Mouse (Mus musculus) ES-CJ7 (cell line): ENCODE measurements around the gene Oas1a.
"Not testable (repeated sequence)": the region's sequence is repeated elsewhere in the genome, so short reads cannot be mapped to it uniquely, and the experiment has no call there.

Source experiments
- DNase-seq: peaks from one replicate; pipeline ENCODE4 v3.0.0; 2011; ENCODE audit warnings: low read depth, low spot score

Gene Oas1a

GRCm38 (mm10) chr5:120906791-120907733 lies at the start of gene Oas1a:
Oas1a (minus strand) TSS chr5:120907521.
- DNase-seq: peak; percentile 69

GRCm38 (mm10) chr5:120953974-120954373 lies 46.7 kb upstream of the Oas1a start:
- DNase-seq: peak; percentile 53

GRCm38 (mm10) chr5:120952242-120952770 lies 45.0 kb upstream of the Oas1a start:
- DNase-seq: no peak

DNA sequence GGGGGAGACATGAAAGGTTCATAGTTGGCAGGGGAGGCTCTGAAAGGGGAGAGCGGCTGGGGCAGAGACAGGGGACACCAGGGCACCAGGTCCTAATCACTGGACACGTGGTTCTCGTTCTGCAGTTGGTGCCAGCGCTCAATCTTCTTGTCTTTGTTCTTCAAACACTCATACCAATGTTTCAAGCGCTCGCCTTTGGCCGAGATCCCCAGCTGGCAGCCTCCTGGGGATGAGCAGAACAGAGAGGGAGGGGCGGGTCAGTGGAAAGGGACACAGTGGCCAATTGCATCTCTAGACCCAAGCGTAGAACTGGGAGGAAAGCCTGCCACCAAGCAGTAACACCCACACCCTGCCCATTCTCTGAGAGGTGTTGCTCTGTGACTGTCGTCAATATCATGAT lies 34.8 kb upstream of the Oas1a start:
- DNase-seq: no peak

DNA sequence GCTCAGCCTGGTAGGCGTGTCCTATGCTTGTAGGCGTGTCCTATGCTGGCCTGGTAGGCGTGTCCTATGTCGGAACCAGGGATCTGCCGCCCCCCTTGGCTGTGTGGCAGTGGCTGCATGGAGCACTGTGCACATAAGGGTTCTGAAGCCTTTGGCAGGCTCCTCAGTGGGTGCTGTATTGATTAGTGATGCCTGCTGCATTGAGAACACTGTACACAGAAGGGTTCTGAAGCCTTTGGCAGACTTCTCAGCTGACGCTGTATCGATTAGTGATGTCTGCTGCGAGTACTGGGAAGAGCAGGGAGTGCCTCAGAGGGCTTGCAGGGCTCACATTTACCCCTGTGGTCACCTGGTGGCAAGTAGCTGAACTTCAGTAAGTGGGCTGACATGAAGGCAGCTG lies 31.3 kb upstream of the Oas1a start:
- DNase-seq: peak; percentile 98

DNA sequence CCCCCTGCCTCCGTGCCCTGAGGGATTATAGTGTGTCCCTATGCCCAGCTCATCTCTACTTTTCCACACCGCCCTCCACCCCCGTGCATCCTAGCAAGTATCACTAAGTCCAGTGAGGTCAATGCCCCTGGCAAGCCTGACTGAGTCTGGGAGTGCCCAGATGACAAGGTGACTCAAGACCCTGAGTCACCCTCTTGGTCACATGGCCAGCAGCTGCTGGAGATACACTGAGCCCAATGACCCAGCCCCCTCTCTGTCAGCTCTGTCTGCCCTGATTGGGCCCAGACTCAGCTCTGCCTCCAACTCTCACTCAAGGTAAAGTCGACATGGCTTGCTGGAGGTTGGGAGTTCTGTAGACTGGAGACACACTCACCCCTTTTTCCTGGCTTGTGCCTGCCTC lies 30.5 kb upstream of the Oas1a start:
- DNase-seq: no peak

- DNase-seq: peak; percentile 77
Observed at GRCm38 (mm10) chr5:120933966-120934365, 26.6 kb upstream of the Oas1a start.

- no peak for DNase-seq
Observed at GRCm38 (mm10) chr5:120927036-120927435, 19.7 kb upstream of the Oas1a start.

GRCm38 (mm10) chr5:120926311-120926710 lies 19.0 kb upstream of the Oas1a start:
- not testable (repeated sequence) for DNase-seq

GRCm38 (mm10) chr5:120924520-120924919 lies 17.2 kb upstream of the Oas1a start:
- not testable (repeated sequence) for DNase-seq

DNA sequence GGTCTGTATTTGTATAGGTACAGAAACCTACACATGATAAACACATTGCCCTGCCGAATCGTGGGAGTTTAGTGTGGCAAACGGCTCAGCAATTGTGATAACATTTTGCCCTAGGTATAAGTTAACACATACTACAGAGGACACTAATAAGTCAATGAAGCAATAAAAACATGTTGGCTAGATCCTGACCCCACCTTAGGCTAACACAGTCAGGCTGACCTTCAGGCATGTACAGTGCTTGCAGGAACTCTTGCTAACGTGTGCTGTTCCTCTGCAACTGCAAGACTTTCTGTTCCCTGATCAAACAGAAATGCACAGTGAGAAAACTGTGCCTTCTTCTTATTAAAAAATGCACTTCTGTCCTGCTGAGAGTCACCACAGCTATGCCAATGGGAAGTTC lies 16.6 kb upstream of the Oas1a start:
- no peak for DNase-seq

DNA sequence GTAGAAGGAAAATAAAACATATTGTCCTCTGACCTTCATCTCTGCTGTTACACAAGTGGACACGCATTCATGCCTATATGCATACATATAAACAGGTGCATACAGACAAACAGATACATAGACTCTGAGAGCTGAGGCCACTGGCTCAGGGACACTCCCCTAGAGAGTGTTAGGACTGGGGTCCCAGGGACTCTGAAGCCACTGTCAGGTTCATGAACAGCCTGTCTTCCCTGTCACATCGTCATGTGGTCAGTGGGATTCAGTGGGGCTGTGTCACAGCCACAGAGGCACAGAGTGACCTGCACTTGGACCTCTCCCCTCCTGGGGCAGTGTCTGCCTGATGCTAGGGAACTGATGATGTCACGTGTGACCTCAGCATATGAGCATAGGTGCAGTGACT lies 13.0 kb upstream of the Oas1a start:
- no peak for DNase-seq

- not testable (repeated sequence) for DNase-seq
Observed at GRCm38 (mm10) chr5:120919156-120919935, 12.0 kb upstream of the Oas1a start.

GRCm38 (mm10) chr5:120914204-120914603 lies 6.9 kb upstream of the Oas1a start, which contains the start of gene Oas1d:
Oas1d (plus strand) TSS chr5:120914536.
- peak; percentile 20 for DNase-seq

DNA sequence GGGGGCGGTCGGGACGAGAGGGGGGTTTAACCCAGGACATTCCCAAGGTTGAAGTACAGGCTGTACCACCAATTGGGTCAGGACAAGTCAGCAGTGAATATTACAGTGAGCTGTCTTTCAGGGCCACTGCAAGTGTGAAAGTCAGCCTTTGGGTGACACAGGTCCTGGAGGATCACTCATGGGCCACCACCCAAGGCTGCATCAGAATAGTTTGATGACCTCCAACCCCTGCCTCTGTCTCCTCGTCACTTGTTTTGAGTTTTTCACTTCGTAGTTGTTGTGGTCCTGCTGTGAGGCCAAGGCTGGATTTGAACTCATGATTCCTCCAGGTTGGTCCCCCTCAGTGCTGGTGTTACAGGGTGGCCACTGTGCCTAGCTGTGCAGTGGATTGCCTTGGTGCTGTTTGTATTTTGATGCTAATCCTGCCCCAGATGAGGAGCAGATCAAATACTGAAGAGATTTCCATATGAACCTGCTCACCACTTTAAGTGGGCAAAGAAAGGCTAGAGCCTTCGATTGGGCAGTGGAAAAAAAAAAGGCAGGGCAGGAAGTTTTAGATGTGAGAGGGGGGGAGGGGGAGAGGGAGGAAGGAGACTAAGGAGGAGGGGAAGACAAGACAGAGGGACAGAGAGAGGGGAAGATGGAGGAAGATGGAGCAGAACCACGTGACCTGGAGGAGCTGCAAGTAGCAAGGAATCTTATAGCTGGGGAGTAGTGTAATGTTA lies 1.0 kb upstream of the Oas1a start:
- peak; percentile 84 for DNase-seq

DNA sequence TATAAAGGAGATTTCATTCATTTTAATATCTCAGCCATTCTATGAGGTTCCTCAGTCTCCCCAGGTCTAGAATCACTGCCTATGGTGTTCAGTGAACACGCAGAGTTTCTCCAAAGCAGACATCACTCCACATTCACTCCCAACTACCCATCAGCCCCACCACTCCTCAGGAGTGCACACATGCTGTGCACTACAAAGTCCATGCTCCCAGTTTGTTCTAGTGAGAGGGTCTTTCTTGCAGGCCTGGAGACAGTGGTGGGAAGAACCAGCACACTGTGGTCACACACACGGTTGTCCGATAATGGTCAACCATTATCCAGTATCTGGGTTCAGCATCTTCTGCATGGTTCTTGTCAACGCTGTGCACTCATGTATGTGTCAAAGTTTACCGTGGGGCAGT lies 5.3 kb downstream of the Oas1a start:
- no peak for DNase-seq

- DNase-seq: no peak
Observed at GRCm38 (mm10) chr5:120900666-120901065, 6.7 kb downstream of the Oas1a start.

- no peak for DNase-seq
Observed at GRCm38 (mm10) chr5:120898726-120899125, 8.6 kb downstream of the Oas1a start.

- no peak for DNase-seq
Observed at GRCm38 (mm10) chr5:120898307-120898706, 9.0 kb downstream of the Oas1a start.

GRCm38 (mm10) chr5:120895231-120895900 lies 12.0 kb downstream of the Oas1a start:
- peak; percentile 80 for DNase-seq

- peak; percentile 85 for DNase-seq
Observed at GRCm38 (mm10) chr5:120894692-120895091, 12.6 kb downstream of the Oas1a start.
